Comparison of ENCODE assay signal across 25 mouse cellular contexts in genomic region chr2:84695007-84695695, GRCm38 (mm10). TPM values are rescaled to one million over a fixed set of nuclear protein-coding genes. Genes with fewer than 3 reads are reported as not detected.
"Had no signal": no experiment of that assay in that cellular context is flagged by ENCODE, and none has a peak within 500 bp of the region (broad histone marks: within the 10 kb centered on the region; RNA-seq: fewer than 3 reads in every experiment).

No protein-coding gene starts in this region.

- ATAC-seq: liver, postnatal 0 days had no signal

- DNase-seq: kidney, adult 11 months; kidney, adult 8-10 months; kidney, postnatal 10 days; kidney, postnatal 36 days; left cerebral cortex, postnatal 4 days; liver, postnatal 0 days; lung, postnatal 4 days; midbrain, embryonic 14.5 days; right cerebral cortex, adult 18-20 months; right cerebral cortex, postnatal 14 days; right cerebral cortex, postnatal 4 days; thymus, adult 2 months; thymus, postnatal 14 days; thymus, postnatal 4 days had no signal

- H3K4me1 ChIP-seq: kidney, embryonic 15.5 days; limb, embryonic 12.5 days; limb, embryonic 15.5 days; stomach, embryonic 15.5 days had no signal

- H3K9ac ChIP-seq: kidney, embryonic 15.5 days; limb, embryonic 12.5 days; limb, embryonic 15.5 days; liver, embryonic 14.5 days; liver, postnatal 0 days; stomach, embryonic 15.5 days had no signal

- H3K27ac ChIP-seq: kidney, embryonic 15.5 days; limb, embryonic 12.5 days; limb, embryonic 15.5 days; liver, embryonic 14.5 days; stomach, embryonic 15.5 days had no signal

- H3K4me3 ChIP-seq: kidney, embryonic 15.5 days; limb, embryonic 12.5 days; limb, embryonic 15.5 days; stomach, embryonic 15.5 days had no signal

- H3K27me3 ChIP-seq: kidney, embryonic 15.5 days; limb, embryonic 12.5 days; limb, embryonic 15.5 days; stomach, embryonic 15.5 days had no signal

- H3K4me2 ChIP-seq: kidney, embryonic 15.5 days; limb, embryonic 12.5 days; limb, embryonic 15.5 days; liver, embryonic 11.5 days; midbrain, embryonic 11.5 days; stomach, embryonic 15.5 days had no signal

- H3K9me3 ChIP-seq: kidney, embryonic 15.5 days; limb, embryonic 12.5 days; limb, embryonic 15.5 days; stomach, embryonic 15.5 days had no signal

RNA-seq across cellular contexts. Expression of gene Gm28635, which starts 17.3 kb away (rescaled TPM):
- total RNA-seq: megakaryocyte progenitor cell, adult 5-6 weeks; megakaryocyte-erythroid progenitor cell, adult 5-6 weeks; midbrain, postnatal 0 days had no signal
- polyA plus RNA-seq: kidney, embryonic 15.5 days; limb, embryonic 12.5 days; limb, embryonic 15.5 days; liver, embryonic 11.5 days; liver, postnatal 0 days; midbrain, embryonic 11.5 days; midbrain, embryonic 14.5 days; midbrain, postnatal 0 days; neural tube, embryonic 11.5 days; stomach, embryonic 15.5 days; thymus, adult 2 months had no signal
